Mouse (Mus musculus): ENCODE data around the gene Ube2r2. TPM values are rescaled to one million over a fixed set of nuclear protein-coding genes. Genes with fewer than 3 reads are reported as not detected.

The Ube2r2 gene
- total and polyA plus RNA-seq, 3 experiments: 30.4 to 90.9 (median 38.9) TPM

DNA sequence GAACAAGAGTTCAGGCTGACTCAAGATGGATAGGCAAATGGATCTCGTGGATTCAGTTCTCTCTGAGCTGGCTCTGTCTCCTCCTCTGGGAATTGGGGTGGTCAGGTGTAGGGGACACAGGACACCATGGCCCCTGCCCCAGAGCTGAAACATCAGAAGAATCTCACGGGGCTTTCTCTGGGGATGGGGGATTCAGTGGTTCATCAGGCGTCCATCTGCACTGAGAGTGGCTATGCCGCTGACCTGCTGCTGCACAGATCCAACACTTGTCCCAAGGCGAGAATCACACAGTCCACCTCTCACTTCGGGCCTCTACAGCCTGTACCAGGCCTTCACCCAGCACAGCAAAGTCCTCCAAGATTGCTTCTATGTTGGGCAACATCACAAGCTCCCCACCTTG lies 20.5 kb upstream of the Ube2r2 start:
- H3K27me3 ChIP-seq (replicated peaks): no peaks in the 10 kb centered on the region
- in situ Hi-C loops (cut with MboI; ENCODE audit: low pct_ligation_motif_present, low pct_unique_long_range_greater_than_20kb, low sequenced_read_pairs): loop anchor here (5.0 kb wide), 1 partner anchor 53 kb away; no protein-coding TSS in a partner anchor
- no peaks in the 10 kb centered on the region for H3K4me1 ChIP-seq (ENCODE audit: control insufficient read depth in 1 of 2, insufficient read depth in 2 of 2)
- dilution Hi-C loops (cut with MboI; ENCODE audit: extremely low pct_ligation_motif_present, extremely low pct_unique_long_range_greater_than_20kb, low sequenced_read_pairs): no loop called here
- H3K9me3 ChIP-seq (replicated peaks; ENCODE audit: low read length): no peaks in the 10 kb centered on the region
- TF ChIP-seq KAT2A (IDR thresholded peaks at IDR 0.05; ENCODE audit: insufficient replicate concordance, low read length): no peak
- TF ChIP-seq MYC (IDR thresholded peaks at IDR 0.05; ENCODE audit: low read depth, low read length): no peak
- TF ChIP-seq POLR2A (IDR thresholded peaks at IDR 0.05; ENCODE audit: low read depth, low read length): no peak
- TF ChIP-seq GABPA (IDR thresholded peaks at IDR 0.05; ENCODE audit: insufficient replicate concordance, low read depth, low read length): no peak
- TF ChIP-seq PAX5 (IDR thresholded peaks at IDR 0.05; ENCODE audit: low read length): no peak
- TF ChIP-seq USF2 (conservative IDR thresholded peaks at IDR 0.05; ENCODE audit: low read depth, low read length): no peak
- no peak for TF ChIP-seq IRF4 (IDR thresholded peaks at IDR 0.05; ENCODE audit: low read depth, low read length)
- no peak for TF ChIP-seq ZKSCAN1 (IDR thresholded peaks at IDR 0.05; ENCODE audit: borderline replicate concordance, low read depth, low read length)
- TF ChIP-seq SIN3A (IDR thresholded peaks at IDR 0.05; ENCODE audit: low read length): no peak
- TF ChIP-seq SMC3 (IDR thresholded peaks at IDR 0.05; ENCODE audit: low read depth, low read length): no peak
- TF ChIP-seq MAZ (IDR thresholded peaks at IDR 0.05; ENCODE audit: low read depth, low read length): no peak
- no peak for TF ChIP-seq TBP (conservative IDR thresholded peaks at IDR 0.05; ENCODE audit: low read depth, low read length)
- no peak for TF ChIP-seq JUN (IDR thresholded peaks at IDR 0.05; ENCODE audit: insufficient read depth, low read depth, low read length)
- no peak for TF ChIP-seq MAX (IDR thresholded peaks at IDR 0.05; ENCODE audit: low read length)
- TF ChIP-seq RCOR1 (conservative IDR thresholded peaks at IDR 0.05; ENCODE audit: low read depth, low read length): no peak
- no peak for TF ChIP-seq NRF1 (IDR thresholded peaks at IDR 0.05; ENCODE audit: low read depth, low read length)
- no peak for TF ChIP-seq CHD2 (IDR thresholded peaks at IDR 0.05; ENCODE audit: low read length)
- TF ChIP-seq EP300 (IDR thresholded peaks at IDR 0.05; ENCODE audit: low read length): no peak
- DNase-seq (ENCODE audit: extremely low read depth): no peak
- no peak overlapping the region for H3K27ac ChIP-seq (ENCODE audit: insufficient read depth, low read depth)
- no peak overlapping the region for H3K4me2 ChIP-seq (ENCODE audit: insufficient read depth, low read depth, poor library complexity, severe bottlenecking)
- no peaks in the 10 kb centered on the region for H3K79me2 ChIP-seq (replicated peaks; ENCODE audit: control insufficient read depth, extremely low read depth, insufficient read depth, poor library complexity, severe bottlenecking)
- H3K9ac ChIP-seq (ENCODE audit: insufficient read depth, low read depth): no peak overlapping the region
- no peak overlapping the region for H3K4me3 ChIP-seq (replicated peaks in 1 of 3; ENCODE audit: low read depth in 2 of 3, low read length in 2 of 3, poor library complexity in 1 of 3)
- peaks cover 64 to 78% of the 10 kb centered on the region in 2 experiments for H3K36me3 ChIP-seq (replicated peaks in 1 of 2; ENCODE audit: control insufficient read depth in 1 of 2, insufficient read depth in 1 of 2, low read length in 1 of 2)

DNA sequence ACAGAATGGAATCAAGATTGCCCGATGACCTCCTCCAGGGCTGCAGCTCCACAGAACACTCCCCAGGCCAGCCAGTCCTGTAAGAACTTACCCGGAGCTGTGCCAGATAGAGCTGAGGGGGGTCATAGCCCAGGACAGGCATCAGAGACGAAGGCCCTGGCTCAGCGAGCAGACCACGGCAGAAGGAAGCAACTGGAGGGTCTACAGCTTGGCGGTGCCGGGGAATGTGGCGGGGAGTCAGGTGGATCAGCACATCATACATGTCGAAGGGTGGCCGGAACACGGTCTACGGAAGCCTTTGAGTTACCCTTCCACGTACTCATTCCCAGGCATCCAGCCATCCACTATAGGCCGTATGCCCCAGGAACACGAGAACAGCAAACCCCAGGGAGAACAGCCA lies 19.8 kb upstream of the Ube2r2 start:
- H3K36me3 ChIP-seq (replicated peaks in 1 of 2; ENCODE audit: control insufficient read depth in 1 of 2, insufficient read depth in 1 of 2, low read length in 1 of 2): peaks cover 71 to 85% of the 10 kb centered on the region in 2 experiments

More for the DNA sequence above, 19.8 kb upstream of the Ube2r2 start:
- H3K4me2 ChIP-seq (ENCODE audit: insufficient read depth, low read depth, poor library complexity, severe bottlenecking): no peak overlapping the region
- no peaks in the 10 kb centered on the region for H3K4me1 ChIP-seq (ENCODE audit: control insufficient read depth in 1 of 2, insufficient read depth in 2 of 2)
- no peak overlapping the region for H3K4me3 ChIP-seq (replicated peaks in 1 of 3; ENCODE audit: low read depth in 2 of 3, low read length in 2 of 3, poor library complexity in 1 of 3)
- dilution Hi-C loops (cut with MboI; ENCODE audit: extremely low pct_ligation_motif_present, extremely low pct_unique_long_range_greater_than_20kb, low sequenced_read_pairs) (no loop called here), in situ Hi-C loops (cut with MboI; ENCODE audit: low pct_ligation_motif_present, low pct_unique_long_range_greater_than_20kb, low sequenced_read_pairs) (loop anchor here (5.0 kb wide), 1 partner anchor 53 kb away; no protein-coding TSS in a partner anchor)
- TF ChIP-seq CTCF (conservative IDR thresholded peaks at IDR 0.05 in 1 of 2, IDR thresholded peaks at IDR 0.05 in 1 of 2; ENCODE audit: low read depth in 2 of 2, low read length in 2 of 2): no peak
- H3K9ac ChIP-seq (ENCODE audit: insufficient read depth, low read depth): no peak overlapping the region
- no peaks in the 10 kb centered on the region for H3K27me3 ChIP-seq (replicated peaks)
- no peak for DNase-seq (ENCODE audit: extremely low read depth)
- H3K79me2 ChIP-seq (replicated peaks; ENCODE audit: control insufficient read depth, extremely low read depth, insufficient read depth, poor library complexity, severe bottlenecking): no peaks in the 10 kb centered on the region
- no peaks in the 10 kb centered on the region for H3K9me3 ChIP-seq (replicated peaks; ENCODE audit: low read length)
- H3K27ac ChIP-seq (ENCODE audit: insufficient read depth, low read depth): no peak overlapping the region
